Mouse (Mus musculus): ENCODE results near the gene Cyb561. TPM values are rescaled to one million over a fixed set of nuclear protein-coding genes. Genes with fewer than 3 reads are reported as not detected.

Cyb561 gene
- total RNA-seq (2014; rRNA removed; ENCODE audit: low replicate concordance) (9.5 and 11.4 TPM in 2 replicates), polyA plus RNA-seq (2015; fragmentation: Nextera tagmentation; extraction: Ambion mirVana) (5.9 and 7.1 TPM in 2 replicates)

DNA sequence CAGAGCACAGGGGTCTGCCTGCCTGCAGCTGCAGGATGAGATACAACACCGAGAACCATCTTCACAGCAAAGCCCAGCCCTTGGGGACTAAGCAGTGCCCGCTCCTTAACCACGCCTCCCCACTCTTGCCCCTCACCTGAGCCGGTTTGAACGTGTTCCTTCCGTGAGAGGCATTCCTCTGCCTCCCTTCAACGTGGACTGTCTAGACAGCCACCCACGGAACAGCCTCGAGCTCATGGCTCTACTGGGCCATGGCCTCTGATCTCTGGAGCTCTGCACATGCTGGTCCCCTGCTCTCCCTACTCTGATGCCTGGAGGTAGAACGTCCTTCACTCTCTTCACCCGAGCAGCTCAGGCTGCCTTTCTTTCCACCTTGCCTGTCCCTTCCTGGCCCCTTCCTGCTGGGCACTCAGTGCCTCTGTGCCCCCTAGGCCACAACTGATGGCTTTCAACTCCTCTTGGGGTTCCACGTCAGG lies at the start of gene Cyb561:
Gene Cyb561 (minus strand): TSS at position 426 of the 476 bp plus-strand sequence.
- Histone ChIP-seq H3K4me2 (ENCODE audit: low read depth, low read length) (no peak within 1 kb of the TSS), H3K9me3 (replicated peaks; ENCODE audit: control insufficient read depth, low read length) (no peaks in the 10 kb centered on the region), H3K36me3 (replicated peaks; ENCODE audit: control insufficient read depth, insufficient read depth, low read length) (no peaks in the 10 kb centered on the region), H3K9ac (replicated peaks; ENCODE audit: low read depth, low read length) (no peak within 1 kb of the TSS), H3K4me3 (ENCODE audit: low read depth, low read length) (no peak within 1 kb of the TSS), H3K4me1 (ENCODE audit: control insufficient read depth, insufficient read depth) (no peaks in the 10 kb centered on the region), H3K27me3 (ENCODE audit: control insufficient read depth, insufficient read depth, low read length) (0 out of 2 replicates have a peak, but pooled peaks cover 4% of the 10 kb centered on the region), H3K27ac (ENCODE audit: low read depth) (no peak within 1 kb of the TSS)
- TF ChIP-seq EP300 (IDR thresholded peaks at IDR 0.05; ENCODE audit: low read depth) (no peak), CTCF (IDR thresholded peaks at IDR 0.05; ENCODE audit: low read depth) (no peak)
- no peak for DNase-seq (ENCODE audit: low spot score)
- no peak for ATAC-seq (ENCODE audit: insufficient read depth, low read depth)
- 68% methylated on average over 12 of the region's 12 CpGs for WGBS

DNA sequence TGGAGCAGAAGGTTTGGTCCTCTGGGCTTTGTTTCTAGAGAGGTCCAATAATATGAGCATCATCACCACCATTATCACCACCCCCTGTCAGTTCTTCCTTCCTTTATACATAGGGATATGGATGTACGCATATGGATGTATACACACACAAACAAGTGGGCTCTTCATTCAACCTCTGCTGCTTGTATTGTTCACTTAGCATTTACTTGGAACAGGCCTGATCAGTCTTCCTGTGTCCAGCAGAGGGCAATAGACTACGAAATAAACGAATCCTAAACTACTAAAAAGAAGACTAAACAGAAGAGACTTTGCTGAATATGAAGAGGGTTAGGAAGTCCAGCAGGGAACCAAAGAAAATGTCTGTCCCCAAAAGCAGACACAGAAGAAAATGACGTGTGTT lies 48.6 kb upstream of the Cyb561 start:
- Histone ChIP-seq H3K4me3 (ENCODE audit: low read depth, low read length) (no peak overlapping the region), H3K9me3 (replicated peaks; ENCODE audit: control insufficient read depth, low read length) (no peaks in the 10 kb centered on the region), H3K4me1 (ENCODE audit: control insufficient read depth, insufficient read depth) (no peaks in the 10 kb centered on the region), H3K27me3 (ENCODE audit: control insufficient read depth, insufficient read depth, low read length) (no peaks in the 10 kb centered on the region), H3K36me3 (replicated peaks; ENCODE audit: control insufficient read depth, insufficient read depth, low read length) (no peaks in the 10 kb centered on the region), H3K9ac (replicated peaks; ENCODE audit: low read depth, low read length) (no peak overlapping the region), H3K27ac (ENCODE audit: low read depth) (no peak overlapping the region), H3K4me2 (ENCODE audit: low read depth, low read length) (no peak overlapping the region)
- DNase-seq (ENCODE audit: low spot score) (peak; percentile 22), ATAC-seq (ENCODE audit: insufficient read depth, low read depth) (no peak)
- 37% methylated on average over 4 of the region's 4 CpGs for WGBS
- TF ChIP-seq EP300 (IDR thresholded peaks at IDR 0.05; ENCODE audit: low read depth) (no peak), CTCF (IDR thresholded peaks at IDR 0.05; ENCODE audit: low read depth) (peak; percentile 59)

DNA sequence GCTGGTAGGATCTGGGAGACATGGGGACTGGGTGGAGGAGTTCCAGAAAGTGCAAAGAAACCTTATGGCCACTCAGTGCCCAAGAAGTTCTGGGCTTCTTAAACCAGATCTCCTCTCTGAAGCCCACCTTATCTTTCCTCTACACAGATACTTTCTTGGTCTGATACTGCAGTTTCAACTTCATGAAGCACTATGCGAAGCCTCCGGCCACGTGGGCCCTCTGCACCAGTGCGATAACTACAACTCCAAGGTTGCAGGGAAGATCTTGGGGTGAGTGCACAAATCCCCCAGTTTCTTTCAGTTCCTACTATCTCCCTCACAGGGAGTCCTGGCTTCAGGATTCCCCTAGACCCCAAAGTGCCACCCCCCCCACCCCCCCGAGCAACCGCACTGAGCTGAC lies 46.9 kb upstream of the Cyb561 start:
- no peak for DNase-seq (ENCODE audit: low spot score)
- 90% methylated on average over 6 of the region's 6 CpGs for WGBS
- H3K27me3 ChIP-seq (ENCODE audit: control insufficient read depth, insufficient read depth, low read length), result no peaks in the 10 kb centered on the region

DNA sequence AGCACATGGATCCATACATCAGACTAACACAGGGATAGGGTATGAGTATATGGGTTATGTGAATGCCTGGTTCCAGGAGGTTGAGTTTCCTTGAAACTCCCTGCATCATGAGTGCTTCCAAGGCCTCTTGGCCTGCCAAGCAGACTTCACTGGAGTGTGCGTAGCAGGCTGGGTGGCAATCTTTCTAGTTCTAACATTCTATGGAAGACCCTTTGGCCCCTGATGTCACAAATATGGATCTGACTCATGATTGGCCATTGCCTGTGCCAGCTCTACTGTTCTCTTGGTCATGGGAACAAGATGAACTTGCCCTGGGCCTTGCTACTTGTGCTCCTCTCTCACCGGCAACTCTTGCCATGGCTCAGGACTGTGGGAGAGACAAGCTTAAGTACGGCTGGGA lies 41.2 kb upstream of the Cyb561 start, which contains the start of gene Ace3:
Gene Ace3 (plus strand): TSS at position 301 of the 400 bp plus-strand sequence.
- TF ChIP-seq EP300 (IDR thresholded peaks at IDR 0.05; ENCODE audit: low read depth) (no peak), CTCF (IDR thresholded peaks at IDR 0.05; ENCODE audit: low read depth) (no peak)
- Histone ChIP-seq H3K4me1 (ENCODE audit: control insufficient read depth, insufficient read depth) (no peaks in the 10 kb centered on the region), H3K27me3 (ENCODE audit: control insufficient read depth, insufficient read depth, low read length) (no peaks in the 10 kb centered on the region), H3K9me3 (replicated peaks; ENCODE audit: control insufficient read depth, low read length) (no peaks in the 10 kb centered on the region), H3K4me2 (ENCODE audit: low read depth, low read length) (no peak within 1 kb of the TSS), H3K9ac (replicated peaks; ENCODE audit: low read depth, low read length) (no peak within 1 kb of the TSS), H3K27ac (ENCODE audit: low read depth) (no peak within 1 kb of the TSS), H3K36me3 (replicated peaks; ENCODE audit: control insufficient read depth, insufficient read depth, low read length) (no peaks in the 10 kb centered on the region), H3K4me3 (ENCODE audit: low read depth, low read length) (no peak within 1 kb of the TSS)
- no peak for ATAC-seq (ENCODE audit: insufficient read depth, low read depth)
- WGBS, result 91% methylated on average over 3 of the region's 3 CpGs
- no peak for DNase-seq (ENCODE audit: low spot score)

More for the DNA sequence above, 46.9 kb upstream of the Cyb561 start:
- H3K4me2 ChIP-seq (ENCODE audit: low read depth, low read length), result no peak overlapping the region
- no peak overlapping the region for H3K9ac ChIP-seq (replicated peaks; ENCODE audit: low read depth, low read length)
- no peak overlapping the region for H3K4me3 ChIP-seq (ENCODE audit: low read depth, low read length)
- no peak for ATAC-seq (ENCODE audit: insufficient read depth, low read depth)
- no peaks in the 10 kb centered on the region for H3K4me1 ChIP-seq (ENCODE audit: control insufficient read depth, insufficient read depth)
- H3K36me3 ChIP-seq (replicated peaks; ENCODE audit: control insufficient read depth, insufficient read depth, low read length), result no peaks in the 10 kb centered on the region
- no peaks in the 10 kb centered on the region for H3K9me3 ChIP-seq (replicated peaks; ENCODE audit: control insufficient read depth, low read length)
- H3K27ac ChIP-seq (ENCODE audit: low read depth), result no peak overlapping the region
- TF ChIP-seq EP300 (IDR thresholded peaks at IDR 0.05; ENCODE audit: low read depth) (no peak), CTCF (IDR thresholded peaks at IDR 0.05; ENCODE audit: low read depth) (no peak)

DNA sequence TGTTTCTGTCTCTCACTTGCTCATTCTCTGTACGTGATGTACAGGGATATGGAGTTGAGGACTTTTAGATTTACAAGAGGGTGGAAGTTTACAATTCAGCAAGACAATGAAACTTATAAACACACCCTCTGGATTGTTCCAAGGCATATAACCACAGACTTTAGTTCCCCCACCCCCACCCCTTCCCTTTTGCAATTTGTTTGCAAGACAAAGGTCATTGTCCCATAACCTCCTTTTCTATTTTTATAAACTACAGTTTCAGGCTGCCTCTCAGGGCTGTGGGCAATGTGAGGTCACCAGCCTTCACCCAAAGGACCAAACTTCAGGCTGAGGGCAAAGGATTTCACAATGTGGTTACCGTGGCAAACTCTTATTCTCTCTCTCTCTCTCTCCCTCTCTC lies 37.1 kb upstream of the Cyb561 start:
- Histone ChIP-seq H3K9ac (replicated peaks; ENCODE audit: low read depth, low read length) (no peak overlapping the region), H3K36me3 (replicated peaks; ENCODE audit: control insufficient read depth, insufficient read depth, low read length) (no peaks in the 10 kb centered on the region), H3K9me3 (replicated peaks; ENCODE audit: control insufficient read depth, low read length) (no peaks in the 10 kb centered on the region), H3K4me1 (ENCODE audit: control insufficient read depth, insufficient read depth) (no peaks in the 10 kb centered on the region), H3K27ac (ENCODE audit: low read depth) (no peak overlapping the region), H3K4me3 (ENCODE audit: low read depth, low read length) (no peak overlapping the region), H3K27me3 (ENCODE audit: control insufficient read depth, insufficient read depth, low read length) (no peaks in the 10 kb centered on the region), H3K4me2 (ENCODE audit: low read depth, low read length) (no peak overlapping the region)
- WGBS, result 41% methylated on average over 2 of the region's 2 CpGs
- ATAC-seq (ENCODE audit: insufficient read depth, low read depth) (no peak), DNase-seq (ENCODE audit: low spot score) (no peak)
- TF ChIP-seq CTCF (IDR thresholded peaks at IDR 0.05; ENCODE audit: low read depth), result no peak
- no peak for TF ChIP-seq EP300 (IDR thresholded peaks at IDR 0.05; ENCODE audit: low read depth)

GRCm38 (mm10) chr11:105989446-105989845 lies 36.3 kb upstream of the Cyb561 start:
- DNase-seq (ENCODE audit: low spot score) (no peak), ATAC-seq (ENCODE audit: insufficient read depth, low read depth) (no peak)
- H3K4me2 ChIP-seq (ENCODE audit: low read depth, low read length), result no peak overlapping the region
- H3K27me3 ChIP-seq (ENCODE audit: control insufficient read depth, insufficient read depth, low read length), result no peaks in the 10 kb centered on the region
- no peak overlapping the region for H3K9ac ChIP-seq (replicated peaks; ENCODE audit: low read depth, low read length)
- H3K27ac ChIP-seq (ENCODE audit: low read depth), result no peak overlapping the region
- TF ChIP-seq EP300 (IDR thresholded peaks at IDR 0.05; ENCODE audit: low read depth) (no peak), CTCF (IDR thresholded peaks at IDR 0.05; ENCODE audit: low read depth) (no peak)
- no peaks in the 10 kb centered on the region for H3K9me3 ChIP-seq (replicated peaks; ENCODE audit: control insufficient read depth, low read length)
- H3K36me3 ChIP-seq (replicated peaks; ENCODE audit: control insufficient read depth, insufficient read depth, low read length), result no peaks in the 10 kb centered on the region
- no peaks in the 10 kb centered on the region for H3K4me1 ChIP-seq (ENCODE audit: control insufficient read depth, insufficient read depth)
- H3K4me3 ChIP-seq (ENCODE audit: low read depth, low read length), result no peak overlapping the region
- WGBS, result 66% methylated on average over 6 of the region's 6 CpGs
